Mouse (Mus musculus) E14TG2a.4 (cell line): ENCODE results near the gene Pgpep1l.
"Not testable (repeated sequence)": the region's sequence is repeated elsewhere in the genome, so short reads cannot be mapped to it uniquely, and the experiment has no call there.

Source experiments
- H3K27me3 ChIP-seq: 2 replicates; pipeline ENCODE4 v1.6.1; 2014; ENCODE audit warnings: low read length, control low read depth; ENCODE audit not compliant: insufficient read depth
- H3K36me3 ChIP-seq: 2 replicates; pipeline ENCODE4 v1.6.1; 2014; ENCODE audit warnings: low read length, control low read depth; ENCODE audit not compliant: insufficient read depth
- H3K4me1 ChIP-seq: replicated peaks from 2 replicates; pipeline ENCODE4 v1.6.1; 2014; ENCODE audit warnings: low read depth, low read length, control low read depth
- H3K4me3 ChIP-seq: replicated peaks from 2 replicates; pipeline ENCODE4 v1.5.1; 2014; ENCODE audit warnings: mild to moderate bottlenecking, low read length
- H3K9me3 ChIP-seq: 2 replicates; pipeline ENCODE4 v1.6.1; 2014; ENCODE audit warnings: low read length, control low read depth
- CTCF ChIP-seq: conservative IDR thresholded peaks from 2 replicates; pipeline ENCODE4 v1.5.1; 2014; ENCODE audit warnings: low read length
- NANOG ChIP-seq: IDR thresholded peaks from 2 replicates; pipeline ENCODE4 v1.6.1; 2014; ENCODE audit warnings: borderline replicate concordance, low read length, mixed read lengths
- POU5F1 ChIP-seq: IDR thresholded peaks from 2 replicates; pipeline ENCODE4 v1.6.1; 2014; ENCODE audit warnings: low read length, borderline replicate concordance

Pgpep1l gene

GRCm38 (mm10) chr7:68278908-68279307, 14.9 kb upstream of the Pgpep1l start:
- TF ChIP-seq NANOG: no peak
- TF ChIP-seq POU5F1: no peak
- TF ChIP-seq CTCF: no peak

GRCm38 (mm10) chr7:68278385-68278784, 14.4 kb upstream of the Pgpep1l start:
- Histone ChIP-seq H3K27me3 (peaks cover 8% of the 10 kb centered on the region; the same call in 1 of the 2 replicates), H3K4me3 (no peak overlapping the region), H3K36me3 (no peaks in the 10 kb centered on the region), H3K4me1 (peaks cover 82% of the 10 kb centered on the region), H3K9me3 (no peaks in the 10 kb centered on the region)
- TF ChIP-seq CTCF: no peak
- no peak for TF ChIP-seq POU5F1
- no peak for TF ChIP-seq NANOG

More at GRCm38 (mm10) chr7:68278908-68279307, 14.9 kb upstream of the Pgpep1l start:
- Histone ChIP-seq H3K36me3 (no peaks in the 10 kb centered on the region), H3K4me3 (no peak overlapping the region), H3K4me1 (peaks cover 82% of the 10 kb centered on the region), H3K27me3 (peaks cover 8% of the 10 kb centered on the region; the same call in 1 of the 2 replicates), H3K9me3 (no peaks in the 10 kb centered on the region)

- no peaks in the 10 kb centered on the region for H3K9me3 ChIP-seq
- no peaks in the 10 kb centered on the region for H3K36me3 ChIP-seq
- no peak overlapping the region for H3K4me3 ChIP-seq
- H3K27me3 ChIP-seq: peaks cover 8% of the 10 kb centered on the region; the same call in 1 of the 2 replicates
- TF ChIP-seq POU5F1: no peak
- no peak for TF ChIP-seq NANOG
- TF ChIP-seq CTCF: no peak
- peaks cover 84% of the 10 kb centered on the region for H3K4me1 ChIP-seq
Observed at GRCm38 (mm10) chr7:68277897-68278270, 13.9 kb upstream of the Pgpep1l start.

- Histone ChIP-seq H3K36me3 (no peaks in the 10 kb centered on the region), H3K4me1 (peaks cover 82% of the 10 kb centered on the region), H3K4me3 (peak overlapping the region; percentile 74; the same call in 1 of the 2 replicates), H3K9me3 (no peaks in the 10 kb centered on the region), H3K27me3 (peaks cover 8% of the 10 kb centered on the region; the same call in 1 of the 2 replicates)
- TF ChIP-seq NANOG: no peak
- TF ChIP-seq POU5F1: no peak
- no peak for TF ChIP-seq CTCF
Observed at GRCm38 (mm10) chr7:68277054-68277896, 13.2 kb upstream of the Pgpep1l start.

GRCm38 (mm10) chr7:68275838-68276731, 12.1 kb upstream of the Pgpep1l start:
- Histone ChIP-seq H3K4me3 (peak overlapping the region; percentile 74), H3K27me3 (peaks cover 8% of the 10 kb centered on the region; the same call in 1 of the 2 replicates), H3K36me3 (no peaks in the 10 kb centered on the region), H3K4me1 (peaks cover 78% of the 10 kb centered on the region), H3K9me3 (no peaks in the 10 kb centered on the region)
- no peak for TF ChIP-seq NANOG
- TF ChIP-seq CTCF: no peak
- TF ChIP-seq POU5F1: no peak

GRCm38 (mm10) chr7:68275445-68275837, 11.4 kb upstream of the Pgpep1l start:
- Histone ChIP-seq H3K4me1 (peaks cover 73% of the 10 kb centered on the region), H3K4me3 (peak overlapping the region; percentile 74)
- H3K36me3 ChIP-seq, H3K27me3 ChIP-seq, H3K9me3 ChIP-seq: not testable (repeated sequence)

GRCm38 (mm10) chr7:68274951-68275350, 10.9 kb upstream of the Pgpep1l start:
- Histone ChIP-seq H3K9me3 (no peaks in the 10 kb centered on the region), H3K4me1 (peaks cover 68% of the 10 kb centered on the region), H3K4me3 (no peak overlapping the region), H3K36me3 (no peaks in the 10 kb centered on the region), H3K27me3 (peaks cover 8% of the 10 kb centered on the region; the same call in 1 of the 2 replicates)
- TF ChIP-seq NANOG (no peak), CTCF (no peak), POU5F1 (no peak)

- H3K4me1 ChIP-seq: peaks cover 60% of the 10 kb centered on the region
- TF ChIP-seq POU5F1 (no peak), NANOG (no peak), CTCF (no peak)
- H3K27me3 ChIP-seq: peaks cover 5% of the 10 kb centered on the region; the same call in 1 of the 2 replicates
- no peaks in the 10 kb centered on the region for H3K36me3 ChIP-seq
- H3K4me3 ChIP-seq: no peak overlapping the region
- no peaks in the 10 kb centered on the region for H3K9me3 ChIP-seq
Observed at GRCm38 (mm10) chr7:68274218-68274617, 10.2 kb upstream of the Pgpep1l start.
